Mouse (Mus musculus) right cerebral cortex, adult 18-20 months (tissue): ENCODE data around the gene Krtap3-2.
A peak's percentile ranks its signal among the peaks of the same experiment; 100 is the strongest.
"Not testable (repeated sequence)": the region's sequence is repeated elsewhere in the genome, so short reads cannot be mapped to it uniquely, and the experiment has no call there.

Source experiments
- DNase-seq: peaks from one replicate; pipeline ENCODE4 v3.0.0; 2022; ENCODE audit warnings: mixed read lengths

The Krtap3-2 gene

DNA sequence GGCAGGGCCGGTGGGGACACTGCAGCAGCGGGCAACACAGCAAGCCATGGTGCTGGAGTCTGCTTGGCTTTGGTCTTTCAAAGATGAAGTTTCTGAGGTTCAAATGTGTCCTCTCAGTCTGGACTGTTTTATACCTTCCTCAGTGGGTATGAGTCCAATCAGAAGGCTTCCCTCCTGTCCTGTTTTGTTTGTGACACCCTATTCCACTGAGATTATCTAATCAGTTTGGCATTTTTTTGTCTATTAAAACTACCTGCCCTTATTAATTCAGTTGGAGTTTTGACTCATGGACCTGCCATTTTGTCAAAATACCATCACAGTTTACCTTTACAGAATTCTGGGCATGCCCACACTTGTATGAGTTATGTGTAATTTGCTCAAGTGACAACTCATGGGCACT is at the start of gene Krtap3-2:
TSS of gene Krtap3-2 (minus strand) at position 101 of the 400 bp plus-strand sequence.
- no peak for DNase-seq

DNA sequence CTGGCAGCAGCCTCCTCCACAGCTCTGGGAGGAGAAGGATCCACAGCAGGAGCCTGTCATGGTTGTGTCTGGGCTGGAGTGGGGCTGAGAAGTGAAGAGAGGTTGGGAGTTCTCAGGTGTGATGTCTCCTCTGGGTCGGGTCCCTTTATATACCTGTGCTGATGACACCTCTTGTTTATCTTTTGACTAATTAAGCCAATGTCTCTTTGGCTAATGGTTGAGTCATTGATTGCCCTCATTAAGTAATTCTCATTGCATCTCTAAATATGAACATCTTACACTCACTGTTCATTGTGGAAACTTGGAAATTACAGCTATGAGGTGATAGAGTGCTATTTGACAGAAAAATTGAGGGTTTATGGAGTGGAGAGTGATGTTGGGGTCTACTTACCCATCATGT is 46.6 kb upstream of the Krtap3-2 start, which contains the start of gene Gm11938:
TSS of gene Gm11938 (minus strand) at position 101 of the 400 bp plus-strand sequence.
- not testable (repeated sequence) for DNase-seq

DNA sequence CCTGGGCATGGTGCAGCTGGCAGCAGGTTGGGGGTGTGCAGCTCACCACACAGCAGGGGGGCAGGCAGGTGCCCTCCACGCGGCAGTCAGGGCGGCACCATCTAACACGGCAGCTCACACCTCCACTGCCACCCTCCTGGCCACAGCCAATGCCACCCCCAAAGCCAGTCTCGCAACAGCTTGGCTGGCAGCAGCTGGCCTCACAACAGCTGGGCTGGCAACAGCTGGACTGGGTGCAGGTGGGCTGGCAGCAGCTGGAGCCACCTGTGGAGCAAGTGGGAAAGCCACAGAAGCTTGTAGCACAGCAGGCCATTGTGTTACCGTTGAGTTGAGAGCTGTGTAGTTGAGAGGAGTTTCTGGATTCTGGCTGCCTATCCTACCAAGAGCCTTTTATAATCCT is 41.1 kb upstream of the Krtap3-2 start, which contains the start of gene Krtap9-3:
TSS of gene Krtap9-3 (minus strand) at position 364 of the 400 bp plus-strand sequence.
- DNase-seq: not testable (repeated sequence)

DNA sequence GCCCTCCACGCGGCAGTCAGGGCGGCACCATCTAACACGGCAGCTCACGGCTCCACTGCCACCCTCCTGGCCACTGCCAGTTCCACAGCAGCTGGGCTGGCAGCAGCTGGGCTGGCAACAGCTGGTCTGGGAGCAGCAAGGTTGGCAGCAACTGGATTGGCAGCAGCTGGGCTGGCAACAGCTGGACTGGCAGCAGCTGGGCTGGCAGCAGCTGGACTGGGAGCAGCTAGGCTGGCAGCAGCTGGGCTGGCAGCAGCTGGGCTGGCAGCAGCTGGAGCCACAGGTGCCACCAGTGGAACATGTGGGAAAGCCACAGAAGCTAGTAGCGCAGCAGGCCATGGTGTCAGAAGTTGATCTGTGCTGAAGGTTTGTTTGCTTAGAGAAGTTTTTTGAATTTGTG is 34.3 kb upstream of the Krtap3-2 start, which contains the start of gene Krtap1-3:
TSS of gene Krtap1-3 (minus strand) at position 359 of the 400 bp plus-strand sequence.
- DNase-seq: no peak

DNA sequence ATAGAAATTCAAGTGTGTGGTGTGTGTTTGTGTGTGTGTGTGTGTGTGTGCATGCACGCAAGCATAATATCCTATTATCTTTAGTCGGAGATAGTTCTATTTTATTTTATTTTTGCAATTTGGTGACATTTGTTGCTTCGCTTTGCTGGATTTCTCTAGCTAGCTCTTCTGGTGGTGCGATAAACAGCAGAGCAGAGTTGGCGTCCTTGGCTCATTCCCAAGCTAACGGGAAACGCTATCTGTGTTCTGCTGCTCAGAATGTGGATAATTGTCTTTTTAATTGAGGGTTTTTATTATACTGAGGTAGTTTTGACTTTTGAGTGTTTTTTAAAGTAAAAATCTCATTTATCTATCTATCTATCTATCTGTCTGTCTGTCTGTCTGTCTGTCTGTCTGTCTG is 28.4 kb upstream of the Krtap3-2 start:
- peak; percentile 32 for DNase-seq

DNA sequence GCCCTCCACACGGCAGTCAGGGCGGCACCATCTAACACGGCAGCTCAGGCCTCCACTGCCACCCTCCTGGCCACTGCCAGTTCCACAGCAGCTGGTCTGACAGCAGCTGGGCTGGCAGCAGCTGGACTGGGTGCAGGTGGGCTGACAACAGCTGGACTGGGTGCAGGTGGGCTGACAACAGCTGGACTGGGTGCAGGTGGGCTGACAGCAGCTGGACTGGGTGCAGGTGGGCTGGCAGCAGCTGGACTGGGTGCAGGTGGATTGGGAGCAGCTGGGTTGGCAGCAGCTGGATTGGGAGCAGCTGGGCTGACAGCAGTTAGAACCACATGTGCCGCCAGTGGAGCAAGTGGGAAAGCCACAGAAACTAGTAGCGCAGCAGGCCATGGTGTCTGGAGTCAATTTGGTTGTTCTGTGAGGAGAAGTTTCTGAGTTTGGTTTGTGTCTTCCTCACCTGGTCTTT is 26.6 kb upstream of the Krtap3-2 start, which contains the start of gene Krtap1-4:
TSS of gene Krtap1-4 (minus strand) at position 410 of the 460 bp plus-strand sequence.
- no peak for DNase-seq

DNA sequence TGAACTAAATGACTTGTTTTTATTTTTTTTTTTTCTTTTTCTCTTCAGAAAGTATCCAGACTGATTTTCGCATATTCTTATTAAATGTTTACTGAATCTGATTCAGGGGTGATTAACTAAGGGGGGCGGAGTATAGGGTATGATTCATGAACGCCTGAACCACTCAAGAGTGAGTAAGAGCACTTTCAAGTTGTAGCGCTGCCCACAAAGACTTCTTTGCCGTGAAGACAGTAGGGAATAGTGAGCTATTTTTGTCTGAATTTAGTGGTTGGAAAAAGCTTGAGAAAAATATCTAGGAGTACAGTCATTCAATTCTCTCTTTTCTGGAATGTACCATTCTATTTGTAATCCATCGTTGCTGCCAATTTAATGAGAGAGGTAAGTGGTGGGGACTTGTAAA is 24.9 kb upstream of the Krtap3-2 start:
- DNase-seq: no peak

DNA sequence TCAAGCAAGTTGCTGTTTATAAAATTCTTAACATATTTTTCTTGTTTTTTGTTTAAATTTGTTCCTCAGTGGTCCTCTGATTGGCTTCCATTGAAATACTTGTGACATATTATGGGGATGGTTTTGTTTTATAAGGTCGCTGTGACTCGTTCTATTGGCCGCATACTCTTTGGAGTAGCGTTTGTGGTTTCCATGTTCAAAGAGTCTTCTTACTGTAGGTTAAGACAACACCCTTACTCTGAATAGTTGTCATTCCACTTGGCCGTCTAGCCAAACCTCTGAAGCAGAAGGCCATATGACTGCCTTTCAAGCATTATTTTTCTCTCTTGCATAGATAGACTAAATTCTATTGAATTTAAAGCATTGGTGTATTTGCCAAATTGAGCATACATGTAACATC is 24.4 kb upstream of the Krtap3-2 start:
- DNase-seq: no peak

DNA sequence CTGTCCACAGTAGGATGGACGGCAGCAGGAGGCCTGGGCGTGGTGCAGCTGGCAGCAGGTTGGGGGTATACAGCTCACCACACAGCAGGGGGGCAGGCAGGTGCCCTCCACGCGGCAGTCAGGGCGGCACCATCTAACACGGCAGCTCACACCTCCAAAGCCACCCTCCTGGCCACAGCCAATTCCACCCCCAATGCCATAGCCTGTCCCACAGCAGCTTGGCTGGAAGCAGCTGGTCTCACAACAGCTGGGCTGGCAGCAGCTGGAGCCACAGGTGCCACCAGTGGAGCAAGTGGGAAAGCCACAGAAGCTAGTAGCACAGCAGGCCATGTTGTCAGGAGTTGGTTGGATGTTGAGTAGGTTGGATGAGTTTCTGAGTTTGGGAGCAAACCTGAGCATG is 24.0 kb upstream of the Krtap3-2 start, which contains the start of gene Krtap1-5:
TSS of gene Krtap1-5 (minus strand) at position 381 of the 400 bp plus-strand sequence.
- no peak for DNase-seq

DNA sequence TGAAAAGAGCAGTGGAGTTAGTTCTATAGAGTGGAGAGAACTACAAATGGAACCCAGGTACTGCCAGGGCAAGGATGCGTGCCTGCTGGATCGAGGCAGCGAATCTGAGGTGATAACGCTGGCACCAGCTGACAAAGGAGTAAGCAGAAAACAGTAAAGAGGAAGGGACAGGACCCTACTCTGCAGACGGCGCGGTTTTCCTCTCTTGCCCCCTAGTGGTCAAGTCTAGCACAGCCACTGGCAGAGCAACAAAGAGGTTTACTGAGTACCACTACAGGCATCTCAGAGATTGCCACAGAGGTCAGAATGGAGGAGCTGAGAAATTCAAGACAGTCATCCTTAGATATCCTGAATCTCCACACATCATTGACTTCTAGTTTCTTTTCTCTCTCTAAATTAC is 17.5 kb upstream of the Krtap3-2 start:
- DNase-seq: peak; percentile 62

DNA sequence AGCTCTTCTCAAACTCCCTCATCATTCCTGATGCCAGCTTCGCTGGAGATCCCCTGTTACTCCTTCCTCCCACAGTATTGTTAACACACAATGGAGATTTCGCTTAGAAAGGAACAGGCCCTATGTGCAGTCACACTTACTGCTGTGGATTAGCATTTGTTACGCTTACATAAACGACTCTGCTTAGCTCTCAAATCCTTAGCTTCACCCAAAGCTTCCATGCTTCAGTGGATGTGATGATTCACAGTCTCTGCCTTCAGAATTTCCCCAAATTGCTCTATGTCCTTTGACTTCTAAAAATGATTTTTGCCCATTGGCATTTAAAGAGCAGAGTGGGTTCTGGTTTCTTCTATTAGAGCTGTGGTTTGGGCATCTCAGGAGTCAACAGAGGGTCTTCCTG is 16.5 kb upstream of the Krtap3-2 start:
- DNase-seq: peak; percentile 35

DNA sequence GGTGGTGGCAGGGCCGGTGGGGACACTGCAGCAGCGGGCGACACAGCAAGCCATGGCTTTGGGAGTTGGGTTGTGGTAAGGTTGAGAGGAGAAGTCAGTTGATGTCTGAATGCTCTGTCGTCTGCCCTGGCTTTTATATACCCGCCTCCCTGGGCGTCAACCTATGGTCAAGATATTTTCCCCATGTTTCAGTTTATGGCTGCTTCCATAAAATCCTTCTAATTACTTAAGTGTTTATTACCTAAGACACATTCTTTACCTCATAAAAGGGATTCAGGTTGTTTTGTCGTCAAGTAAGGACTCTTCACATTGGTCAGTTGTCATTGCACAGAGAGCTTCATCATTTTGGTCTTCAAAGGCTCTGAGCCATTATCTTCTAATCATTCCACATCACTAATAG is 9.9 kb upstream of the Krtap3-2 start, which contains the start of gene Krtap3-1:
TSS of gene Krtap3-1 (minus strand) at position 101 of the 400 bp plus-strand sequence.
- DNase-seq: no peak

DNA sequence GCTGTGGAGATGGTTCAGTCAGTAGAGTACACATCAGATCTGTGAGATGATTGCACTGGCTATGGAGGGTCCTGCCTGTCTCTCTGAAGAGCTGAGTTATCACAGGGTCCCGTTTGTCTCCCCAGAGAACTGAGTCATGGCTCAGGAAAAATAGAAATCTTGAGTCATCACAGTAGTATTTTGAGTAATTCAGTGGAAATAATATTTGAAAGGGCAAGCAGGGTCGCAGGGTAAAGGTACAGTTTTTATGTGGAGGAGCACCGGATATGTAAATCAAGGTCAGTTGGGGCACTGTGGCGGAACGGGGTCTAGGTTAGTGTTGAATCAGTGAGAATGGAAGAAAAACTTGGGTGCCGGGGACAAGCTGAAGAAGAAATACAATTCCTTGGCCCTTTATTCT is 5.9 kb upstream of the Krtap3-2 start:
- no peak for DNase-seq

DNA sequence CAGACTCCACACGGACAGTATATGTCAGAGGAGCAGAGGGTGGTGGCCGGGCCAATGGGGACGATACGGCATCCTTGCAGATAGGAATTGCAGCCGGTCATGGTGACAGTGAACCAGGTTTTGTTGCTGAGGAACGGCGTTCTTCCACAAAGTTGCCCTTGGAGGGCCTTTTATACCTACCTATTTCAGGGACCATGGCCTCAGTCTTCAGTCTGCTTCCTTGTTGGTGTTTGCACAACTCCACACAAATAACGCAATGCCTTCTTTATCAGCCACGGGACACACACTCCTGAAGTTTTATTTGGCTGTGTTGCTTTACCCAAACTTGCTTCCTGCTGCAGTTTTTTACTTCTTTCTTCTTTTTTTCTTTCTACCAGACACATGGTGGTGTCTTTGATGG is 2.7 kb upstream of the Krtap3-2 start, which contains the start of gene Gm11939:
TSS of gene Gm11939 (minus strand) at position 101 of the 400 bp plus-strand sequence.
- no peak for DNase-seq

DNA sequence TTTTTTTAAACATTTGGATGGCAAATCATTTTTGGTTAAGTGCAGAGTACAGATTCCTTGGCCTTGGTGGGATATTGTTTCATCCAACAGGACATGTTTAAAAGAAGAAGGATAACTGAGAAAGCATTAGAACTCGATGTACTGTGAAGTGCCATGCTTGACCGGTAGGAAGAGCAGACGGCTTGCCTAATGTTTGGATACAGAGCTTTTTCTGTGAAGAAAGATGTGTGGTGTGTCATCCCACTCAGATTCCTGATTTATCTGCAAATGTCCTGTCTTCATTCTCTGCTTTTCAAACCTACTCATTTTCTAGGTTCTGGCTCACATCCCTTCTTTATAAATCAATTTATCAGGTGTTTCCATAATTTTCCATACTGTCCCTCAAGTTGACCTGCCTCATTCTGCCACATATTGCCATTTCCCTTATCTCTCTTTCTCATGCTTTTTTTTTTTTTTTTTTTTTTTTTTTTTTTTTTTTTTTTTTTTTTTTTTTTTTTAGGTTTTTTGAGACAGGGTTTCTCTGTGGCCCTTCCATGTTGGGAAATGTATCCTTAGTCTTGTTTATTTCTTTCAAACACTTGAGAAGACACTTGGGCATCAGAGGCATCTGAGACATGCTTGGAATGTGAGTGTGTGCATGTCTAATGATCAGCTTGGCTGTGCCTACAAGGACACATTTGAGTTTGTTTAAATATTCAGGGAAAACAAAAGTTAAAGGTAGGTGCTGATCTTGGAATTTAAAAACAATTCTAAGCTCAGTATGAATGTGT is 1.5 kb upstream of the Krtap3-2 start:
- peak; percentile 14 for DNase-seq

DNA sequence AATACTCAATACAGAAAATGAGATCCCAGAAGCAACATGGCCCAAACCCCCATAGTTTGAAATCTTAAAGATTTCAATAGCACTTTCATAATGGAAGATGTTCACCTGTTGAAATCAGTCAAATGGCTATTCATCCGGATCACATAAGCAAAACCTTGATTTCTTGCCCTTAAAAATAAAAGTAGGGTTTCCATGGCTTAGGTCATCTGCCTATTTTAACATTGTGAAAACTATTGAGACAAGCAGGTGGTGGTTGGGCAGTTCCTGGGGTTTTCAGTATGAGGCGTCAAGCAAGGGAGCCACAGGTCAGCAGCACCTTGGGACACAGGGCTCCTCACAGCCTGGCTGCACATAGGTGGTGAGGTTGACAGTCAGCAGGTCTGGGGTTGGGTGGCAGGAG is 458 bp downstream of the Krtap3-2 start:
- no peak for DNase-seq

DNA sequence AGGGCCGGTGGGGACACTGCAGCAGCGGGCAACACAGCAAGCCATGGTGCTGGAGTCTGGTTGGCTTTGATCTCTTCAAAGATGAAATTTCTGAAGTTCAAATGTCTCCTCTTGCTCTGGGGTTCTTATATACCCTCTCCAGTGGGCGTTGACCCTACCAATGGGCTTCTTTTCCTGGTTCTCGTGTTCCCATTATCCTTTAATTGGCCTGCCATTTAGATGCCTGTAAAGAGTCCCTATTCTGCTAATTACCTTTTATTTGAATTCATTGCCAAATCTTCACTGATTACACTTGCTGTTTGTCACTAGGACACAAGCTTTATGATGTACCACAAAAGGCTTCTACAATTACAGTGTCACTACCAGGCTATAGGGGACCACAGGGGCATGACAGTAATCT is 5.9 kb downstream of the Krtap3-2 start, which contains the start of gene Krtap3-3:
TSS of gene Krtap3-3 (minus strand) at position 101 of the 400 bp plus-strand sequence.
- DNase-seq: no peak

DNA sequence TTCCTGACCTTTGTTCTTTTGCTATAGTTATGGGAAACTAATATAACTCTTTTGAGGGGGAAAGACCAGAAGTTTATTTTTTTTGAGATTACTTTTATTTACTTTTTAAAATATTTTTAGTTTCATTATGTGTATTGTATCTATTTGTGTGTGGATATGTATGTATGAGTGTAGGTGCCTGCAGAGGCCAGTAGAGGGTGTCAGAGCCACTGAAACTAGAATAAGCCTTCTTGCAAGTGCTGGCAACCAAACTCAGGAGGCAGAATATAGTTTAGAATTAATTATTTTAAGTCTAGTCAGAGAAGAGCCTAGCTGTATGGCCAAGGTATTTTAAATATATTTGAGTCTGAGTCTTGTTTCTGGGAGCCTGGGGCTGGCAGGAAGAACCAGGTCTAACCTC is 8.8 kb downstream of the Krtap3-2 start:
- no peak for DNase-seq

DNA sequence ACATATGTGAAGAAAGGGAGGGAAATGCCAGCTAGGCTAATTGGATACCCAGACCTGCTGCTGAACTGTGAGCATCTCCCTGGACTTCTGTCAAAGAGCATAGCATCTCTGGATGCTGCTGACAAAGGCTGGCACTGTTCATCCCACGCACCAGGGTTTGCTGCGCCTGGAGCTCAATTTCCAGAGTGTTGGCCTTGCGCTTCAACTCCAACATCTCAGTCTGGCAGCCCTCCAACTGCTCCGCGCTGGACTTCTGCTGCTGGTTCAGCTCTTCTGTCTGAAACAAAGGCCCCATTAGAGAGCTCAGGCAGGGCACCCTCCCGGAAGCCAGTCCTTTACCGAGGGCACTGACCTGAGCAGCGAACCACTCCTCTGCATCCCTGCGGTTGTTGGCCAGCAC is 16.9 kb downstream of the Krtap3-2 start:
- peak; percentile 48 for DNase-seq

DNA sequence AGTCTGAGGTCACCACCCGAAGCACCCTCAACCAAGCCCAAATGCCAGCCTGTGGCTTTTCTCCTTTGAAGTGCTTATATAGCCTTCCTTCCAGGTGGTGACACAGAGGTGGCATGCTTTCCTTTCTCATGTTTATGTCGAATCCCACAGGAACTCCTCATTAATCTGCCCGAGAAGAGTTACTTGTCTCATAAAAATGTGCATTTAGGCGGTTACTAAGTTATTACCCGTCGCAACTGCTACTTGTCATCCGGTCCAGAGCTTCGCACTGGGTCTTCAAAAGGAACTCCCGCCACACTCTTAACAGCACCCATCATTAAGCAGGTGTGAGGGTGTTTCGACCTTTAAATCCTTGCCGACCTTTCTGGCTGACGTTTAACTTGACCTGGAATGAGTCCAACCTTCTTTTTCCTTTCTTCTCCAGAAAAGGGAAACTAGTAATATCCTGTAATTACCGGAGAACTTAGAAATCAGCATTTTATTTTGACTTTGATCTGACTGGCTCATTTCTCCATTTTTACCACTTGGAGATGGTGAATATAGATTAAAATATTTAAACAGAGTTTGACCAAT is 35.3 kb downstream of the Krtap3-2 start, which contains the start of gene Krt39:
TSS of gene Krt39 (minus strand) at position 51 of the 573 bp plus-strand sequence.
- no peak for DNase-seq

DNA sequence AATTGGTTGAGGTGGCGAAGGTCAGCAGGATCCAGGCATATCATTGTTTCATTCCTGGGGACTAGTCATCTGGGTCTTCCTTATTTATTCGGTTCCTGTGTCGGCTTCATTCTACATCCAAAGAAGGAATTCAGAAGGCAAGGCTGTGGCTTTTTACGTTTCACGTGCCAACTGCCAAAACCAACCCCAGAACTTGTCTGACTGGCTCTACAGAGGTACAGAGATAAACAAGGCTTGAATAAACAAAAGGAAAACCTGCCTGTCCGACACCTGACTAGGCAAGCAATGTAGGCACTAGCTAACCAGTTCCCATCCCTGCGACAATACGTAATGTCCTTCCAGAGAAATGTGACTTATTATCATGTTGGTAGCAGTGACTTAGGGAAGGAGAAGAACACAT is 42.6 kb downstream of the Krtap3-2 start:
- no peak for DNase-seq
